Mouse (Mus musculus) yolk sac, embryonic 10.5 days (tissue): Measurements from ENCODE around the gene Bsn.

ENCODE experiments used
- DNase-seq: peaks from one replicate; pipeline ENCODE4 v3.0.0-alpha.2; 2017; ENCODE audit warnings: low spot score

Bsn gene

DNA sequence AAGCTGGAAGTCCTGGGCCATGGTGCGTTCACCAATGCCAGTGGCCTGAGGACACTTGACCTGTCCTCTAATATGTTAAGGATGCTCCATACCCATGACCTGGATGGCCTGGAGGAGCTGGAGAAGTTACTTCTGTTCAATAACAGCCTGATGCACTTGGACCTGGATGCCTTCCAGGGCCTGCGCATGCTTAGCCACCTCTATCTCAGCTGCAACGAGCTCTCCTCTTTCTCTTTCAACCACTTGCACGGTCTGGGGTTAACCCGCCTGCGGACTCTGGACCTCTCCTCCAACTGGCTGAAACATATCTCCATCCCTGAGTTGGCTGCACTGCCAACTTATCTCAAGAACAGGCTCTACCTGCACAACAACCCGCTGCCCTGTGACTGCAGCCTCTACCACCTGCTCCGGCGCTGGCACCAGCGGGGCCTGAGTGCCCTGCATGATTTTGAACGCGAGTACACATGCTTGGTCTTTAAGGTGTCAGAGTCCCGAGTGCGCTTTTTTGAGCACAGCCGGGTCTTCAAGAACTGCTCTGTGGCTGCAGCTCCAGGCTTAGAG, 136.4 kb downstream of the Bsn start:
- no peak for DNase-seq

GRCm38 (mm10) chr9:108052885-108053664, 137.1 kb downstream of the Bsn start, which contains the start of gene Amigo3:
Gene Amigo3, plus strand, starts transcription at chr9:108053159.
- DNase-seq = peak; percentile 94

- no peak for DNase-seq
These were observed 137.8 kb downstream of the Bsn start for GRCm38 (mm10) chr9:108052411-108052810.

DNA sequence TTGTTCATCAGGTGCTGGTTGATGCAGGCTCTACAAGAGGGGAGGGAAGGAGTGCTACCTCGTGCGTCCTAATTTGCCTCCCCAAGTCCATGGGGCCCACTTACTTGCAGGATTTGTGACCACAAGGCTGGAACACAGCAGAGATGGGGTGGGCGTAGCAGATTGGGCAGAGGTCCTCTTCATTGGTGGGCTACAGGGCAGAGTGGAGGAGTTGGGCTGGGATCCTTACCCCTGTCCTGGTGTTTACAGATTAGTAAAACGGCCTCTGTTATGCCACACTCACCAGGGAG, 138.3 kb downstream of the Bsn start:
- DNase-seq = no peak

- no peak for DNase-seq
These were observed 138.8 kb downstream of the Bsn start for GRCm38 (mm10) chr9:108051184-108051930.

GRCm38 (mm10) chr9:108049561-108050251, 140.5 kb downstream of the Bsn start:
- peak; percentile 62 for DNase-seq

- DNase-seq = peak; percentile 98
These were observed 141.1 kb downstream of the Bsn start, which contains the start of gene Gmppb for GRCm38 (mm10) chr9:108049016-108049455. Gene Gmppb, plus strand, starts transcription at chr9:108049242.

GRCm38 (mm10) chr9:108048566-108048955, 141.6 kb downstream of the Bsn start:
- no peak for DNase-seq

DNA sequence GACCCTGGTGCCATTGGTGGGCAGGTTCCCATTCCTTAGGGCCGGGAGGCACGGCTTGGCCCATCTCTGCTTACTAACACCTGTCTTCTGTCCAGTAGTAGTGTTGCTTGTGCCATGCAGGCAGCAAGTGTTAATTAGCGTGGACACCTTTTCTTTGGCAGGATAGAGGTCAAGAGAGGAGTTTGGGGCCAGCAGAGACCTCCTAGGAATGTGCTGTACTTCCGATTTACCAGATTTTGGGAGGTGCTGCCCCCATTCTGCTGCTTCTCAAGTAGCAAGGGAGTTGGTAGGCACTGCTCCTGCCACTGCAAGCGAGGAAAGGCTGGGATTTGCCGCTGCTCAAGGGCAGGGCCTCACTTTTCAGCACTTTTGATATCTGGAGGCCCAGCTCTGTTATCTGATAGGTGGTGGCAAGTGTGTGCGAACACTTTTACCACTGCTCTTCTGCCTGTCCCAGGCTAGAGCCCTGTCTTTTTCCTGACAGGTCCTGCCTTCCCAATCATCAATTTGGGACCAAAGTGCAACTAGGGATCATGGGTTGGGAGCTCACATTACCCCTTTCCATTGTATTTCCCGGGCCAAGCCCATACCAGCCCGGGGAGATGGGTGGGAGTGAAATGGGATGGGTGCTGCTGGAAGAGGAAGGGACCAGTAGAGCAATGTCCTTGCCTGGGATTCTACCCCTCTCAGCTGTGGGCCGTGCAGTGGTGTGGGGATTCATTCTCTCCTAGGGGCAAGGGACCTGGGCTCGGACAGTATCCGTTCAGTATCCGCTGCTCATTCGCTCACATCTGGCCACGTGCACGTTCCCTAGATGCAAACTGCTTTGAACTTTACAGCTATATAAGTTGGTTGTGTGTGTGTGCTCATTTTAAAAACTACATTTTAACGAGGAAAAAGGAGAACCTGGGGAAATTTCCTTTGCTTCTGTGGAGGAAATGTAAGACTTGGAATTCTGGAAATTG, 142.3 kb downstream of the Bsn start:
- no peak for DNase-seq

DNA sequence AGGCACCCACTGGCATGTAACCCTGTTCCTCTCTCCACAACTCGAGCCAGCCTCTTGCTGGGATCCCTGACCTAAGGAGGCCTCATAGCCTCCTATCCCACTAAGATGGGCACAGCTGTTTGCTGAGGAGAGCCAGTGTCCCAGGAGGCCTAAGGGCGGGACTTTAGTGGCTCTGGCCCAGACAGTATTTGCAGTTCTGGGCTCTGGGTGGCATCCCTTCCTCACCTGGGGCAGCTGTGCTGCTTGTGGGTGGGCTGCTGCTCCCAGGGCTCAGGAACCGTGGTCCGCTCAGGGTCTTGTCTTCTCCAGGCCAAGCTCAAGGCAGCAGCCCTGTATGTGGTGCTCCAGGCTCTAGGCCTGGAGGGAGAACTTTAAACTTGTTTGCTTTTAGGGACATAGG, 143.6 kb downstream of the Bsn start:
- DNase-seq = no peak
